In genomic region chr6:115033441-115033840, GRCm38 (mm10) we compare ENCODE assay signal across 23 mouse cellular contexts. TPM values are rescaled to one million over a fixed set of nuclear protein-coding genes. Genes with fewer than 3 reads are reported as not detected.
A peak's percentile ranks its signal among the peaks of the same experiment; 100 is the strongest.
DNase-seq lines count a peak whose midpoint lies in the region; ATAC-seq lines count a peak whose summit lies in the region.
"Had no signal": no experiment of that assay in that cellular context is flagged by ENCODE, and none has a peak within 500 bp of the region (broad histone marks: within the 10 kb centered on the region; RNA-seq: fewer than 3 reads in every experiment).

No protein-coding gene starts in this region.

- H3K27me3 ChIP-seq in kidney, embryonic 15.5 days = no peaks in the 10 kb centered on the region
- H3K27me3 ChIP-seq: embryonic facial prominence, embryonic 15.5 days; forebrain, embryonic 15.5 days; heart, embryonic 13.5 days; hindbrain, embryonic 15.5 days had no signal

- 88% methylated on average over 5 of the region's 5 CpGs for WGBS in kidney, embryonic 15.5 days

- no peak overlapping the region for H3K4me3 ChIP-seq in kidney, embryonic 15.5 days (replicated peaks)
- H3K4me3 ChIP-seq: embryonic facial prominence, embryonic 15.5 days; erythroblast, embryonic 14.5 days; forebrain, embryonic 15.5 days; heart, embryonic 13.5 days; hindbrain, embryonic 15.5 days had no signal

- no peak overlapping the region for H3K27ac ChIP-seq in kidney, embryonic 15.5 days
- H3K27ac ChIP-seq: embryonic facial prominence, embryonic 15.5 days; forebrain, embryonic 15.5 days; heart, embryonic 13.5 days; hindbrain, embryonic 15.5 days had no signal

- H3K4me1 ChIP-seq in kidney, embryonic 15.5 days = peaks cover 15% of the 10 kb centered on the region

- H3K9me3 ChIP-seq in kidney, embryonic 15.5 days (replicated peaks) = no peaks in the 10 kb centered on the region
- H3K9me3 ChIP-seq: embryonic facial prominence, embryonic 15.5 days; forebrain, embryonic 15.5 days; G1E; heart, embryonic 13.5 days; hindbrain, embryonic 15.5 days had no signal

- peaks cover 54% of the 10 kb centered on the region for H3K36me3 ChIP-seq in kidney, embryonic 15.5 days

- no peak overlapping the region for H3K4me2 ChIP-seq in kidney, embryonic 15.5 days
- H3K4me2 ChIP-seq: embryonic facial prominence, embryonic 15.5 days; forebrain, embryonic 15.5 days; heart, embryonic 13.5 days; hindbrain, embryonic 15.5 days had no signal

- no peak overlapping the region for H3K9ac ChIP-seq in kidney, embryonic 15.5 days
- H3K9ac ChIP-seq: embryonic facial prominence, embryonic 15.5 days; forebrain, embryonic 15.5 days; heart, embryonic 13.5 days; hindbrain, embryonic 15.5 days had no signal

- ATAC-seq in kidney, embryonic 15.5 days (replicated peaks; ENCODE audit: low FRiP score) = no peak
- ATAC-seq: CD4-positive, CD25-positive, alpha-beta regulatory T cell, adult 4 months; forebrain, embryonic 15.5 days had no signal

- DNase-seq in adrenal gland, adult 2 months = peak; percentile 8
- no peak for DNase-seq in adrenal gland, postnatal 25 days
- DNase-seq in kidney, adult 18-20 months = peak; percentile 56
- peak; percentile 89 for DNase-seq in kidney, adult 9 months
- peak; percentile 57 to 72 for DNase-seq in kidney, postnatal 36 days
- DNase-seq in neural tube, embryonic 10.5 days (ENCODE audit: extremely low spot score, low spot score) = no peak
- no peak for DNase-seq in urinary bladder, postnatal 4 days (ENCODE audit: low spot score in 2 of 2)
- DNase-seq: B cell, adult 2 months; cerebellum, adult 11 months; cerebellum, adult 8-10 months; cerebellum, postnatal 14 days; embryo, embryonic 11 days; gastrocnemius, postnatal 36 days; heart, adult 11 months; heart, postnatal 36 days had no signal

RNA-seq across cellular contexts. Expression of gene Tamm41, which starts 4.2 kb away (rescaled TPM):
- 10 to 100 TPM; 14.2 to 15.0 TPM for total RNA-seq in adrenal gland, adult 2 months (2021)
- 28.8 and 32.0 TPM in 2 replicates for polyA plus RNA-seq in adrenal gland, adult 2 months (2012; rRNA removed)
- total RNA-seq in adrenal gland, postnatal 25 days (2021) = 14.3 and 19.9 TPM in 2 replicates
- polyA plus RNA-seq in kidney, embryonic 15.5 days (2015; fragmentation: Nextera tagmentation; extraction: Ambion mirVana) = 62.1 and 64.1 TPM in 2 replicates

Comparison
In these comparisons a context has a peak if more than half of its experiments do, and no peak if none do; other contexts are left out.
1. DNase-seq: peak in adrenal gland, adult 2 months (single experiment), kidney, adult 18-20 months (single experiment), kidney, adult 9 months (single experiment) and kidney, postnatal 36 days (2 of 2); none in adrenal gland, postnatal 25 days (single experiment), neural tube, embryonic 10.5 days (single experiment) and urinary bladder, postnatal 4 days (0 of 2).